ENCODE assay signal across 8 mouse cellular contexts in genomic region chr13:45442451-45442850, GRCm38 (mm10). TPM values are rescaled to one million over a fixed set of nuclear protein-coding genes. Genes with fewer than 3 reads are reported as not detected.
DNase-seq lines count a peak whose midpoint lies in the region; ATAC-seq and TF ChIP-seq lines count a peak whose summit lies in the region.

No protein-coding gene starts in this region.

- 0 out of 2 replicates have a peak, but pooled peaks have one; percentile 12 for TF ChIP-seq EP300 in liver, postnatal 0 days (IDR thresholded peaks at IDR 0.05; ENCODE audit: low read depth)

- no peak for TF ChIP-seq POLR2A in liver, adult 2 months (IDR thresholded peaks at IDR 0.05; ENCODE audit: extremely low read depth, insufficient read depth, low read length)

- H3K4me1 ChIP-seq in liver, adult 2 months (ENCODE audit: control insufficient read depth, insufficient read depth, low read length): peaks cover 2% of the 10 kb centered on the region; the same call in 1 of the 2 replicates
- peaks cover 40% of the 10 kb centered on the region for H3K4me1 ChIP-seq in liver, embryonic 12.5 days
- peaks cover 20% of the 10 kb centered on the region for H3K4me1 ChIP-seq in liver, postnatal 0 days (ENCODE audit: insufficient read depth)
- H3K4me1 ChIP-seq in stomach, embryonic 15.5 days: 0 out of 2 replicates have a peak, but pooled peaks cover 7% of the 10 kb centered on the region

- WGBS in liver, adult 2 months: 3% methylated on average over 4 of the region's 4 CpGs
- 9% methylated on average over 4 of the region's 4 CpGs for WGBS in liver, embryonic 12.5 days (ENCODE audit: insufficient replicate concordance)
- 5% methylated on average over 4 of the region's 4 CpGs for WGBS in liver, postnatal 0 days (ENCODE audit: insufficient replicate concordance)
- WGBS in stomach, embryonic 15.5 days: 17% methylated on average over 4 of the region's 4 CpGs

- no peak overlapping the region for H3K9ac ChIP-seq in liver, adult 2 months (ENCODE audit: low read depth, low read length)
- H3K9ac ChIP-seq in liver, embryonic 12.5 days: no peak overlapping the region
- no peak overlapping the region for H3K9ac ChIP-seq in liver, postnatal 0 days (replicated peaks)
- no peak overlapping the region for H3K9ac ChIP-seq in stomach, embryonic 15.5 days

- H3K9me3 ChIP-seq in liver, embryonic 12.5 days (replicated peaks): no peaks in the 10 kb centered on the region
- no peaks in the 10 kb centered on the region for H3K9me3 ChIP-seq in liver, postnatal 0 days (ENCODE audit: low read length)
- H3K9me3 ChIP-seq in stomach, embryonic 15.5 days: no peaks in the 10 kb centered on the region

- ATAC-seq in liver, embryonic 12.5 days: no peak
- peak; percentile 57; the same call in 1 of the 2 replicates for ATAC-seq in liver, postnatal 0 days
- peak; percentile 79 for ATAC-seq in stomach, embryonic 15.5 days (ENCODE audit: insufficient read depth, low FRiP score, low read depth)

- no peaks in the 10 kb centered on the region for H3K79me2 ChIP-seq in liver, adult 2 months (ENCODE audit: control insufficient read depth, insufficient read depth, low read length)

- H3K27ac ChIP-seq in liver, adult 2 months (replicated peaks; ENCODE audit: insufficient read depth, low read depth, low read length): no peak overlapping the region; the same call in 1 of the 2 replicates
- H3K27ac ChIP-seq in liver, embryonic 12.5 days: no peak overlapping the region; the same call in 1 of the 2 replicates
- H3K27ac ChIP-seq in liver, postnatal 0 days (ENCODE audit: low read depth): peak overlapping the region; percentile 58; the same call in 1 of the 2 replicates
- no peak overlapping the region for H3K27ac ChIP-seq in stomach, embryonic 15.5 days

- TF ChIP-seq CTCF in liver, adult 2 months (IDR thresholded peaks at IDR 0.05; ENCODE audit: low read depth, low read length): no peak
- peak; percentile 79 for TF ChIP-seq CTCF in liver, postnatal 0 days (IDR thresholded peaks at IDR 0.05; ENCODE audit: low read depth)

- no peaks in the 10 kb centered on the region for H3K27me3 ChIP-seq in liver, adult 2 months (ENCODE audit: control insufficient read depth, insufficient read depth, low read length)
- peaks cover 21% of the 10 kb centered on the region; the same call in 1 of the 2 replicates for H3K27me3 ChIP-seq in liver, embryonic 12.5 days (replicated peaks)
- peaks cover 23% of the 10 kb centered on the region; the same call in 1 of the 2 replicates for H3K27me3 ChIP-seq in liver, postnatal 0 days (ENCODE audit: insufficient read depth, low read length)
- H3K27me3 ChIP-seq in stomach, embryonic 15.5 days (replicated peaks): no peaks in the 10 kb centered on the region

- H3K4me3 ChIP-seq in liver, adult 2 months (ENCODE audit: insufficient read depth, low read depth, low read length): no peak overlapping the region
- no peak overlapping the region for H3K4me3 ChIP-seq in liver, embryonic 12.5 days
- no peak overlapping the region for H3K4me3 ChIP-seq in liver, postnatal 0 days (ENCODE audit: low read depth, low read length)
- no peak overlapping the region for H3K4me3 ChIP-seq in stomach, embryonic 15.5 days (replicated peaks)

- DNase-seq in liver, adult 2 months (ENCODE audit: extremely low read depth, low read depth, low spot score): peak; percentile 46
- DNase-seq in MN1 (ENCODE audit: low spot score): peak; percentile 43
- DNase-seq in embryo, embryonic 11 days: peak; percentile 71
- peak; percentile 29 for DNase-seq in liver, postnatal 0 days
- DNase-seq in gastrocnemius, adult 8-10 months (ENCODE audit: low spot score in 2 of 2): no peak
- DNase-seq in frontal cortex, postnatal 14 days (ENCODE audit: low spot score in 2 of 2): no peak

- no peaks in the 10 kb centered on the region for H3K36me3 ChIP-seq in liver, adult 2 months (ENCODE audit: control insufficient read depth, insufficient read depth, low read length)
- H3K36me3 ChIP-seq in liver, embryonic 12.5 days: no peaks in the 10 kb centered on the region
- H3K36me3 ChIP-seq in liver, postnatal 0 days (replicated peaks; ENCODE audit: insufficient read depth, low read length): no peaks in the 10 kb centered on the region
- no peaks in the 10 kb centered on the region for H3K36me3 ChIP-seq in stomach, embryonic 15.5 days

- no peak overlapping the region for H3K4me2 ChIP-seq in liver, embryonic 12.5 days
- 0 out of 2 replicates have a peak overlapping the region, but pooled peaks have one; percentile 28 for H3K4me2 ChIP-seq in liver, postnatal 0 days (ENCODE audit: low read depth, low read length)
- no peak overlapping the region for H3K4me2 ChIP-seq in stomach, embryonic 15.5 days

RNA-seq across cellular contexts. Expression of gene Mylip, which starts 52.9 kb away (rescaled TPM):
- total RNA-seq in liver, adult 2 months (2014; rRNA removed): 9.5 and 9.6 TPM in 2 replicates
- polyA plus RNA-seq in liver, adult 2 months (2012; rRNA removed): 2.9 and 4.8 TPM in 2 replicates
- 7.0 and 7.6 TPM in 2 replicates for polyA plus RNA-seq in liver, embryonic 12.5 days (2016; fragmentation: Nextera tagmentation; extraction: Ambion mirVana)
- polyA plus RNA-seq in liver, postnatal 0 days (2015; fragmentation: Nextera tagmentation; extraction: Ambion mirVana): 6.9 and 7.4 TPM in 2 replicates
- 11.6 and 12.2 TPM in 2 replicates for polyA plus RNA-seq in stomach, embryonic 15.5 days (2015; fragmentation: Nextera tagmentation; extraction: Ambion mirVana)
- total RNA-seq in gastrocnemius, adult 8-10 months (2022): 10 to 100 TPM; 11.4 to 21.1 (median 15.7) TPM

Comparison
In these comparisons a context has a peak if more than half of its experiments do, and no peak if none do; other contexts are left out.
1. DNase-seq: peak in liver, adult 2 months (single experiment), MN1 (single experiment), embryo, embryonic 11 days (single experiment) and liver, postnatal 0 days (single experiment); none in gastrocnemius, adult 8-10 months (0 of 2) and frontal cortex, postnatal 14 days (0 of 2).